Mouse (Mus musculus) stomach, postnatal 0 days (tissue): ENCODE measurements around the gene Lmntd1. TPM values are rescaled to one million over a fixed set of nuclear protein-coding genes. Genes with fewer than 3 reads are reported as not detected.

Experiments
- ATAC-seq: fragments of 200-750 bp; cut with Nextera tagmentation; 2 replicates; pipeline ENCODE4 v1.8.0; 2017; ENCODE audit not compliant: low FRiP score, low TSS enrichment
- DNase-seq: peaks from one replicate; pipeline ENCODE4 v3.0.0-alpha.2; 2016; ENCODE audit warnings: low spot score
- H3K27ac ChIP-seq: fragments of 300-500 bp; sonication (generic); replicated peaks from 2 replicates; pipeline ENCODE4 v1.5.1; 2014; ENCODE audit warnings: mild to moderate bottlenecking, control low read depth
- H3K27me3 ChIP-seq: fragments of 300-500 bp; sonication (generic); 2 replicates; pipeline ENCODE4 v1.6.1; 2014; ENCODE audit warnings: low read length; ENCODE audit not compliant: control insufficient read depth, insufficient read depth
- H3K36me3 ChIP-seq: fragments of 300-500 bp; sonication (generic); 2 replicates; pipeline ENCODE4 v1.6.1; 2014; ENCODE audit warnings: low read length, mixed read lengths; ENCODE audit not compliant: control insufficient read depth, insufficient read depth
- H3K4me1 ChIP-seq: fragments of 300-500 bp; sonication (generic); replicated peaks from 2 replicates; pipeline ENCODE4 v1.6.1; 2014; ENCODE audit warnings: antibody characterized with exemption; ENCODE audit not compliant: control insufficient read depth, insufficient read depth
- H3K4me2 ChIP-seq: fragments of 300-500 bp; sonication (generic); replicated peaks from 2 replicates; pipeline ENCODE4 v1.6.1; 2014; ENCODE audit warnings: low read depth, mild to moderate bottlenecking, control low read depth, moderate library complexity
- H3K4me3 ChIP-seq: fragments of 300-500 bp; sonication (generic); 2 replicates; pipeline ENCODE4 v1.5.1; 2014; ENCODE audit warnings: low read depth, low read length, control low read depth
- H3K9ac ChIP-seq: fragments of 300-500 bp; sonication (generic); 2 replicates; pipeline ENCODE4 v1.6.1; 2014; ENCODE audit warnings: mild to moderate bottlenecking, low read length, control low read depth, mixed read lengths
- H3K9me3 ChIP-seq: fragments of 300-500 bp; sonication (generic); 2 replicates; pipeline ENCODE4 v1.6.1; 2016; ENCODE audit warnings: low read length; ENCODE audit not compliant: control insufficient read depth
- CTCF ChIP-seq: IDR thresholded peaks from 2 replicates; pipeline ENCODE4 v1.5.1; 2016; ENCODE audit warnings: antibody characterized with exemption, low read depth, mild to moderate bottlenecking, moderate library complexity
- EP300 ChIP-seq: optimal IDR thresholded peaks from 2 replicates; pipeline ENCODE3; 2016; ENCODE audit warnings: antibody characterized with exemption
- WGBS: fragments of 180-500 bp; shearing (Covaris S2); extraction: QIAGEN DNeasy Blood & Tissue Kit; methylation state at CpG from one replicate; pipeline ENCODE4 v1.1.7; 2014; 5-methylcytosine and 5-hydroxymethylcytosine counted together
- polyA plus RNA-seq: library from polyadenylated mRNA; unstranded; fragments of >200 nt; fragmentation: Nextera tagmentation; extraction: Ambion mirVana; gene quantifications from 2 replicates; pipeline ENCODE4 v1.2.1, GENCODE M21; 2015

Lmntd1 gene
- polyA plus RNA-seq, 1 experiment from 2014 or later = 0.16 TPM

DNA sequence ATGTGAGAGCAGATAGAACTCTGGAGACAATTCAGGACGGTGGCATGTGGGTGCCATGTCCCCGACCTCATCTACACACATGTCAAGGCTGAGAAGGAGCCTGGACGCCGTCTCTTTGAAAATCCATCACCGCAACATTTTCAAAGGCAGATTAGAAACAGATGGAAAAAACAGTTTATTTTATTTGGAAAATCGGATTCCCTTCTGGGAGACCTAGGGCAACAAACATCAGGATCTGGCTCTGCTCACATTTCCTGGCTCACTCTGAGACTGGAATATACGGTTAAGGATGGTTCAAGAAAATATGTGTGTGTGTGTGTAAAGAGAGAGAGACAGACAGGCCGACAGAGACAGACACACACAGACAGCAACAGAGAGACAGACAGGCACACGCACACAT is 256.1 kb downstream of the Lmntd1 start:
- WGBS = 50% methylated on average over 9 of the region's 9 CpGs

DNA sequence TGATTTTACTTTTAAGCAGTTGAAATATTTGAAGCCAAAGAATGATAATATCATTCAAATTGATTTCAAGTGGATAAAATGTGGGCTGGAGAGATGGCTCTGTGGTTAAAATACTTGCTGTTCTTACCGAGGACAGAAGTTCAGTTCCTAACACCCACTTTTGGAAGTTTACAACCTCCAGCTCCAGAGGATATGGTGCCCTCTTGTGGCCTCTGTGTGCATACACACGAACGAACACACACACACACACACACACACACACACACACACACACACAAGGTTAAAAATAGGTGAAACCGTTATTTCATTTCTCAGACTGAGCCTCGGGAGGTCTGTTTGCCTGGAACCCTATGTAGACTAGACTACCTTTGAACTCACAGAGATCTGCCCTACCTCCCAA is 260.3 kb downstream of the Lmntd1 start:
- ATAC-seq (no peak), DNase-seq (no peak)
- Histone ChIP-seq H3K9ac (no peak overlapping the region), H3K4me1 (no peaks in the 10 kb centered on the region), H3K27ac (no peak overlapping the region), H3K9me3 (no peaks in the 10 kb centered on the region), H3K36me3 (no peaks in the 10 kb centered on the region), H3K4me3 (no peak overlapping the region), H3K27me3 (no peaks in the 10 kb centered on the region), H3K4me2 (no peak overlapping the region)
- 96% methylated on average over 5 of the region's 5 CpGs for WGBS
- peak; percentile 37 for TF ChIP-seq CTCF
- TF ChIP-seq EP300 = no peak

More for the DNA sequence above, 256.1 kb downstream of the Lmntd1 start:
- Histone ChIP-seq H3K4me2 (no peak overlapping the region), H3K27ac (no peak overlapping the region), H3K4me1 (no peaks in the 10 kb centered on the region), H3K36me3 (no peaks in the 10 kb centered on the region), H3K9me3 (no peaks in the 10 kb centered on the region), H3K4me3 (no peak overlapping the region), H3K27me3 (no peaks in the 10 kb centered on the region), H3K9ac (no peak overlapping the region)
- TF ChIP-seq EP300 (no peak), CTCF (no peak)
- DNase-seq (no peak), ATAC-seq (no peak)

DNA sequence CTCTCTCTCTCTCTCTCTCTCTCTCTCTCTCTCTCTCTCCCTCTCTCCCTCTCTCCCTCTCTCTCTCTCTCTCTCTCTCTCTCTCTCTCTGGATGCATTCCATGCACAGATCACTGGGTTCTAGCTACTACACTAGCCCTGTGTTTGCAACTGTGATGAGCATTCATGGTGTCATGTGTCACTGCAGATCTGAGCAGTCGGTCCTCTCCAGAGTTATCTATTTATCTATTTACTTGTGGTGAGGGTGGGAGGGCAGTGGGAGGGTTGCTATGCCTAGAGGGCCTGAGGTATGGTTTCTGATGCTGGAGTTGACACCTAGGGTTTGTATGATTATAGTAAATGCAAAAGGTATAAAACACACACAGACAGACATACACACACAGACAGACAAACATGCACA is 261.4 kb downstream of the Lmntd1 start:
- Histone ChIP-seq H3K4me3 (no peak overlapping the region), H3K9ac (no peak overlapping the region), H3K9me3 (no peaks in the 10 kb centered on the region), H3K4me1 (no peaks in the 10 kb centered on the region), H3K4me2 (no peak overlapping the region), H3K27me3 (no peaks in the 10 kb centered on the region), H3K27ac (no peak overlapping the region), H3K36me3 (no peaks in the 10 kb centered on the region)
- DNase-seq (no peak), ATAC-seq (no peak)
- WGBS = 0% methylated on average over 1 of the region's 1 CpGs
- TF ChIP-seq EP300 = no peak
- no peak for TF ChIP-seq CTCF

DNA sequence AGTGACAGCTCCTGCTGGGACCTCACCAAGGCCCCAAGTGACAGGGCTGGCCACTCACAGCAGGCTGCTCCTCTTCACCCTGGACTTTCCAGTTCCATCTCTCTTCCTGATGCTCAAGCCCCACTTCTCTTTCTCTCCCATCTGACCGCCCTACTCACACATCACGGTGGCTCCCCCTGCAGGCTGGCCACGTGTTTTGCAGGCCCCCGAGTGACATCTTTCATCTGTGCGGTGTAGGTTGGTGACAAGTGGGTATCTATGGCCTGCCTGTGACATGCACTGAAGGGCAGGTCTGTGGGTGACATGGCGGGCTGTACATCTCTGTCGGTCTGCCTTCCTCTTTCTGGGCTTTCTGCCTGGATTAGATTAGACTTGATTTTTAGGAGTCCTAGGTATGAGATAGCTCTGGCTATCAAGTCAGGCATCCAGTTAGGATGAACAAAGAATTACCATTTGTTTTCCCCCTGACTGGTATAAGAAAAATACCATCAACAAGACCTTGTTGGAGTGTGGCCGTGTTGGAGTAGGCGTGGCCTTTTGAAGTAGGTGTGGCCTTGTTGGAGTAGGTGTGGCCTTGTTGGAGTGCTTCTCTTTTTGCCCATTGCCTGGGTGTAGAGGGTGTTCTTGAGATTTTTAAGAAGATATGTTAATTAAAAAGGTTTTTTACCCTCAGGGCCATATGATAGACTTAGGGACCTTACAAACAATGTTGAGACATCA is 265.8 kb downstream of the Lmntd1 start:
- H3K4me2 ChIP-seq = no peak overlapping the region
- 72% methylated on average over 9 of the region's 9 CpGs for WGBS

DNA sequence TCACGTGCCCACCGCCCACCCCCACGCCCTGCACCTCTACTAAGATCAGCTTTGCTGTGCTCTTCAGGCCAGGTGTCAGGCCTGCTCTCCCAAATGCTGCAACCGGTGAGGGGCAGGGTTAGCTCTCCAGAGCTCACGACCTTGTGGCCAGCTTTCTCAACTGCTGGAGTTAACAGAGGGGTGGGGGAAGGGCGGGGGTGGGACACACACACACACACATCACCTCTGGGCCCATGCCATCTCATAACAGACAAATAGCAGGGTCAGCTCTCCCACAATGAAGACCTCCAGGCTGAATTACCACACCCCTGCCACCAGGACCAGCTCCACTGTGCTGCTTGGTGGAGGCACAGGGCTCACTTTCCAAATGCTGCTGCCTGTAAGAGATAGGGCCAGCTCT is 266.5 kb downstream of the Lmntd1 start:
- no peak for TF ChIP-seq CTCF
- no peak for TF ChIP-seq EP300
- no peak for DNase-seq
- Histone ChIP-seq H3K4me2 (no peak overlapping the region), H3K4me3 (no peak overlapping the region), H3K9ac (no peak overlapping the region), H3K36me3 (no peaks in the 10 kb centered on the region), H3K9me3 (no peaks in the 10 kb centered on the region), H3K27me3 (no peaks in the 10 kb centered on the region), H3K27ac (no peak overlapping the region), H3K4me1 (no peaks in the 10 kb centered on the region)
- ATAC-seq = no peak
- 63% methylated on average over 6 of the region's 6 CpGs for WGBS

More for the DNA sequence above, 265.8 kb downstream of the Lmntd1 start:
- Histone ChIP-seq H3K9ac (no peak overlapping the region), H3K36me3 (no peaks in the 10 kb centered on the region), H3K4me3 (no peak overlapping the region), H3K27ac (no peak overlapping the region), H3K4me1 (no peaks in the 10 kb centered on the region), H3K27me3 (no peaks in the 10 kb centered on the region), H3K9me3 (no peaks in the 10 kb centered on the region)
- no peak for TF ChIP-seq EP300
- TF ChIP-seq CTCF = peak; percentile 64
- peak; percentile 37 for DNase-seq
- ATAC-seq = no peak

DNA sequence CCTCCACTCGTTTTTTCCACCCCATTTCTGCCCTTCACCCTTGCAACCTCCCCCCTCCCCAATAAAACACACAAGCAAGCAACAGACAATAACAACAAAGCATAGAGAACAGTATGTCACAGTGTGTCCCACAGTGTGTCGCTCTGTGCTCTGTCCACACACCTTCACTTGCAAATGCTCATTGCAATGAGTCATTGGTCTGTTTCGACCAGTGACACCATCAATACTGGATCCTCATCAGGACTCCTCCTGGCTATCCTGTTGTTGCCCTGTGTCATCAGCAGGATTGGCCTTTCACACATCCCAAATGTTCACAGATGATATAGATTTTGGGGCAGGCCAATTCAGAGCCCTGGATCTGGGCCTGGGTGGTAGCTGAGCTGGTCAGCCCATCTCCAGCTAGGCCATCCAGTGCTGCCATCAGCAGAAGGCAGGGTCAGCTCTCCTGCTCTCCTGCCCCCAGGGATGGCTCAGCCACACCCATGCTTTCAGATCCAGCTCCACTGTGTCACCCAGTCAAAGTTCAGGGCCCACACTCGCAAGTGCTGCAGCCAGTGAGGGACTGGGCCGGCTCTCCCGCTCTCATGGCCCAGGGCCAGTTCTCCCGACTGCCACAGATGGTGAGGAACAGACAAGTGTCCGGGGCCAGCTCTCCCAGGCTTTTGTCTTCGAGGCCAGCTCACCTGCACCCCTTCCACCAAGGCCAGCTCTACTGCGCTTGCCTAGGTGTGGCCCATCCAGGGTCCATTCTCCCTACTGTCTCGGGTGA is 267.1 kb downstream of the Lmntd1 start:
- Histone ChIP-seq H3K4me1 (no peaks in the 10 kb centered on the region), H3K27me3 (no peaks in the 10 kb centered on the region), H3K27ac (no peak overlapping the region), H3K9ac (no peak overlapping the region; the same call in 1 of the 2 replicates), H3K36me3 (no peaks in the 10 kb centered on the region), H3K4me2 (no peak overlapping the region), H3K4me3 (no peak overlapping the region), H3K9me3 (no peaks in the 10 kb centered on the region)
- DNase-seq = no peak
- WGBS = 66% methylated on average over 11 of the region's 11 CpGs
- ATAC-seq = 0 out of 2 replicates have a peak, but pooled peaks have one; percentile 9
- TF ChIP-seq EP300 (no peak), CTCF (no peak)
